Mouse (Mus musculus): ENCODE measurements around the gene Olfr94.

Gene Olfr94

GRCm38 (mm10) chr17:37194782-37195181 lies 6.0 kb downstream of the Olfr94 start:
- DNase-seq (ENCODE audit: low read depth, low spot score): no peak
- Histone ChIP-seq H3K36me3 (ENCODE audit: control insufficient read depth, insufficient read depth, low read length, poor library complexity, severe bottlenecking) (no peaks in the 10 kb centered on the region), H3K27me3 (ENCODE audit: control insufficient read depth, insufficient read depth, low read length, poor library complexity, severe bottlenecking) (no peaks in the 10 kb centered on the region)

GRCm38 (mm10) chr17:37193656-37194055 lies 7.1 kb downstream of the Olfr94 start, which contains the start of gene Ubd:
TSS of gene Ubd (plus strand) at chr17:37193892.
- Histone ChIP-seq H3K27me3 (ENCODE audit: control insufficient read depth, insufficient read depth, low read length, poor library complexity, severe bottlenecking) (no peaks in the 10 kb centered on the region), H3K36me3 (ENCODE audit: control insufficient read depth, insufficient read depth, low read length, poor library complexity, severe bottlenecking) (no peaks in the 10 kb centered on the region)
- no peak for DNase-seq (ENCODE audit: low read depth, low spot score)

GRCm38 (mm10) chr17:37193032-37193431 lies 7.8 kb downstream of the Olfr94 start:
- no peak for DNase-seq (ENCODE audit: low read depth, low spot score)
- H3K27me3 ChIP-seq (ENCODE audit: control insufficient read depth, insufficient read depth, low read length, poor library complexity, severe bottlenecking): no peaks in the 10 kb centered on the region
- H3K36me3 ChIP-seq (ENCODE audit: control insufficient read depth, insufficient read depth, low read length, poor library complexity, severe bottlenecking): no peaks in the 10 kb centered on the region

GRCm38 (mm10) chr17:37190711-37191110 lies 10.1 kb downstream of the Olfr94 start:
- H3K27me3 ChIP-seq (ENCODE audit: control insufficient read depth, insufficient read depth, low read length, poor library complexity, severe bottlenecking): no peaks in the 10 kb centered on the region
- no peaks in the 10 kb centered on the region for H3K36me3 ChIP-seq (ENCODE audit: control insufficient read depth, insufficient read depth, low read length, poor library complexity, severe bottlenecking)
- peak; percentile 11 for DNase-seq (ENCODE audit: low read depth, low spot score)

- H3K27me3 ChIP-seq (ENCODE audit: control insufficient read depth, insufficient read depth, low read length, poor library complexity, severe bottlenecking): no peaks in the 10 kb centered on the region
- no peak for DNase-seq (ENCODE audit: low read depth, low spot score)
- H3K36me3 ChIP-seq (ENCODE audit: control insufficient read depth, insufficient read depth, low read length, poor library complexity, severe bottlenecking): no peaks in the 10 kb centered on the region
Observed at GRCm38 (mm10) chr17:37185474-37185873, 15.3 kb downstream of the Olfr94 start.

DNA sequence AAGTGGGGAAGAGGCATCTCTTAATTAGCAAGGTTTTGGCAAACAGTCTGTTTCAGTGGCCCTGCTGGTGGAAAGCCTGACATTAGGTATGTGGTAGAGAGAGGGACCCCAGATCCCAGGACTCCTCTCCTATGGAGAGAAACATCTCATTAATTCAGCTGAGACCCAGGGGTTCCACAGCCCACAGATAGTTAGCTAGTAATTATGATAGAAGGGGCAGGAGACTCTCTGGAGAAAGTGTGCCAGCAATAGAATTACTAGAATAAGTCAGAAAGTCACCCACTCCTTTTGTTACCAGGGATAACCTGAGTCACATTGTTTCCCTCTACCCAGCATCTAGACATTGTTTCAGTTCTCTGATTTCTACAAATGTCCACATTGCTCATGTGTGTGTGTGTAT lies 39.4 kb downstream of the Olfr94 start, which contains the start of gene Olfr93:
Gene Olfr93 (minus strand): TSS at position 101 of the 400 bp plus-strand sequence.
- no peaks in the 10 kb centered on the region for H3K27me3 ChIP-seq (ENCODE audit: control insufficient read depth, insufficient read depth, low read length, poor library complexity, severe bottlenecking)
- DNase-seq (ENCODE audit: low read depth, low spot score): no peak
- H3K36me3 ChIP-seq (ENCODE audit: control insufficient read depth, insufficient read depth, low read length, poor library complexity, severe bottlenecking): no peaks in the 10 kb centered on the region

Data from splenic B cell, adult 2 months (primary cell).